Comparison of ENCODE assay signal across 1 mouse cellular context in genomic region chr7:92819656-92820055, GRCm38 (mm10).
A peak's percentile ranks its signal among the peaks of the same experiment; 100 is the strongest.
TF ChIP-seq lines count a peak whose summit lies in the region.

No protein-coding gene starts in this region.

TF ChIP-seq in CH12.LX, 34 proteins besides CTCF, POLR2A, EP300 and RAD21 (continued from another document):
- TF ChIP-seq POLR2AphosphoS2 (IDR thresholded peaks at IDR 0.05; ENCODE audit: low read depth, low read length) (no peak; the same call in 1 of the 2 replicates), TCF12 (IDR thresholded peaks at IDR 0.05; ENCODE audit: low read depth, low read length) (no peak; the same call in 1 of the 2 replicates), KAT2A (IDR thresholded peaks at IDR 0.05; ENCODE audit: insufficient replicate concordance, low read length) (no peak), IRF4 (IDR thresholded peaks at IDR 0.05; ENCODE audit: low read depth, low read length) (0 out of 2 replicates have a peak, but pooled peaks have one; percentile 46), UBTF (IDR thresholded peaks at IDR 0.05; ENCODE audit: low read depth, low read length) (no peak), SIN3A (IDR thresholded peaks at IDR 0.05; ENCODE audit: low read length) (no peak), ZMIZ1 (IDR thresholded peaks at IDR 0.05; ENCODE audit: low read depth, low read length) (0 out of 2 replicates have a peak, but pooled peaks have one; percentile 16), ZKSCAN1 (IDR thresholded peaks at IDR 0.05; ENCODE audit: borderline replicate concordance, low read depth, low read length) (no peak), MYC (IDR thresholded peaks at IDR 0.05; ENCODE audit: low read depth, low read length) (no peak; the same call in 1 of the 2 replicates), BHLHE40 (IDR thresholded peaks at IDR 0.05; ENCODE audit: low read depth, low read length) (no peak)
